Mouse (Mus musculus): ENCODE measurements around the gene Spcs2. TPM values are rescaled to one million over a fixed set of nuclear protein-coding genes. Genes with fewer than 3 reads are reported as not detected.

Gene Spcs2
- polyA plus RNA-seq, 1 experiment from 2014 or later = 352 TPM

DNA sequence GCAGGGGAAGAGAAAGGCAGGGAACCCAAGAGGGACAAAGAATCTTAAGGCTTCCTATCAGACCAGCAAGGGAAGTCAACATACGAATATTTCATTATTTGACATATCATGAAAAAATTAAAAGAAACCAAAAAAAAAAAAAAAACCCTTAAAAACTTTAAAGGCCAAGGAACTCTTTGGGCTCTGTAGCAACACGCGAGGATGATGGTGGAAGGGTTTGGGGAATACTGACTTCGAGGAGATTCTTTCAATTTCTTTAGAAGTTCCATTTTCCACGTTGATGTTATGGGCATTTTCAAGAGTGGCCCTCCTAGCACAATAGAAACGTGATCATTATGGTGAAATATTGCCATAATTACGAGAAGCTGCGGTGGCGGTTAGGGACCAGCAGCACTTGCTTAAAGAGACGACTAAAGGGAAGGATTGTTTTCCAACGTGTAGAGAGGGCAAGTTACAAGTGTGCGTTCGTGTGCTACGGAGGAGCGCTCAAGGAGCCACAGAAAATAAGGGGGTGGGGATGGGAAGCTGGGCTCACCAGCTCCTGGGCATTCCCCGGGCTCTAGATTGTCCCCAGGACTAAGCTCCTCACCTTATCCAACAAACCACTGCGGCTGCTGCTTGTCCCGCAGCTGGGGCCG, 5.0 kb downstream of the Spcs2 start:
- Histone ChIP-seq H3K4me2 (ENCODE audit: low read depth, severe bottlenecking) (peak overlapping the region; percentile 61), H3K27ac (replicated peaks; ENCODE audit: low read depth, low read length) (no peak overlapping the region; the same call in 1 of the 2 replicates), H3K4me3 (ENCODE audit: low read depth, low read length) (peak overlapping the region; percentile 89), H3K4me1 (ENCODE audit: control insufficient read depth, insufficient read depth, low read length) (peaks cover 5% of the 10 kb centered on the region), H3K9me3 (ENCODE audit: control insufficient read depth, low read length) (no peaks in the 10 kb centered on the region), H3K36me3 (ENCODE audit: control insufficient read depth, insufficient read depth, low read length) (peaks cover 5% of the 10 kb centered on the region; the same call in 1 of the 2 replicates), H3K27me3 (ENCODE audit: control insufficient read depth, insufficient read depth, low read length) (no peaks in the 10 kb centered on the region), H3K9ac (ENCODE audit: low read length) (peak overlapping the region; percentile 95)
- WGBS = under 1% methylated on average over 19 of the region's 19 CpGs
- ATAC-seq (ENCODE audit: insufficient number of reproducible peaks, low FRiP score, low TSS enrichment, low read depth) (peak; percentile 44; the same call in 1 of the 2 replicates), DNase-seq (ENCODE audit: low spot score) (no peak)

DNA sequence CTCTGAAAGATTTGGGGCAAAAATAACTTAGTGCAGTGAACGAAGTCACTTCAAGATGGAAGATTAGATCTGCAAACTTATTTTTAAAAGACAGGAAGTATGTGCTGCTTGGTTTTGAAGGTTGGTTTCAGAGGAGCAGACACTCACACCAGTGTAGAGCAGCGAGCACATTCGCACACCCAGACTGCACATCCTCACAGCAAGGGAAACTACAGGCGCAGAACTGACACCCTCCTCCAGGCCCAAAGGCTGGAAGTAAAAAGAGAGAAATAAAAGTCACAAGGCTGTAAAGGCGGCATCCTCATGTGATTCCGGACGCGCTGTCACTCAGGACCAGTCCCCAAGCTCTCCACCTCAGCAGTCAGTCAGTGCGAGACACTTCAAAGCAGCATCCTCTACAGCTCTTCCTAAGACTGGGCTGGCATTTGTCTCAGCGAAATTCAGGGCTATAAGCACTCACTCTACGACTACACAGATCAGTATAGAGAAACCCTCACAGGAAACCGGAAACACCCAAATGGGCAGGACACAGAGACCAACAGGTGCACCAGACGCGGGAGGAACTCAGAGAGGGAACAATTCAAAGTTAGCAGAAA, 6.9 kb downstream of the Spcs2 start:
- WGBS = 84% methylated on average over 14 of the region's 14 CpGs
- Histone ChIP-seq H3K27me3 (ENCODE audit: control insufficient read depth, insufficient read depth, low read length) (no peaks in the 10 kb centered on the region), H3K4me3 (ENCODE audit: low read depth, low read length) (no peak overlapping the region)

DNA sequence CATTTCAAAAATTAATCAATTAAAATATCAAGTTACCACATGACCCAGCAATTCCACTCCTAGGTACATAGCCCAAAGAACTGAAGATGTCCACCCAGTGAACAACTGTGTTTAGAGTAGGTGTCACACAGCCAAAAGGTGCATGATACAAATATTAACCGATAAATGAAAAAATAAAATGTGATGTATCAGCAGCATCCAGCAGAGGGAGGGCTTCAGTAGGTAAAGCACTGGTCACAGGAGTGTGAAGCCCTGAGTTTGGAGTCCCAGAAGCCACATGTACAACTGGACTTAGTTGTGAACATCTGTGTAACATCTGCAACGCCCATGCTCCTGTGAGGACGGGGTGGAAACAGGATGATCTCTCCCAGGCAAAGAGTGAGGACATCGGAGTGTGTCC, 9.0 kb downstream of the Spcs2 start:
- no peak overlapping the region for H3K27ac ChIP-seq (replicated peaks; ENCODE audit: low read depth, low read length)
- H3K9ac ChIP-seq (ENCODE audit: low read length) = no peak overlapping the region
- peaks cover 5% of the 10 kb centered on the region for H3K4me1 ChIP-seq (ENCODE audit: control insufficient read depth, insufficient read depth, low read length)
- DNase-seq (ENCODE audit: low spot score) = no peak
- no peak overlapping the region for H3K4me2 ChIP-seq (ENCODE audit: low read depth, severe bottlenecking)
- no peaks in the 10 kb centered on the region for H3K27me3 ChIP-seq (ENCODE audit: control insufficient read depth, insufficient read depth, low read length)
- no peak for ATAC-seq (ENCODE audit: insufficient number of reproducible peaks, low FRiP score, low TSS enrichment, low read depth)
- no peak overlapping the region for H3K4me3 ChIP-seq (ENCODE audit: low read depth, low read length)
- H3K36me3 ChIP-seq (ENCODE audit: control insufficient read depth, insufficient read depth, low read length) = peaks cover 6% of the 10 kb centered on the region; the same call in 1 of the 2 replicates
- H3K9me3 ChIP-seq (ENCODE audit: control insufficient read depth, low read length) = no peaks in the 10 kb centered on the region
- 85% methylated on average over 4 of the region's 4 CpGs for WGBS

More for the DNA sequence above, 6.9 kb downstream of the Spcs2 start:
- no peak overlapping the region for H3K27ac ChIP-seq (replicated peaks; ENCODE audit: low read depth, low read length)
- peaks cover 5% of the 10 kb centered on the region for H3K4me1 ChIP-seq (ENCODE audit: control insufficient read depth, insufficient read depth, low read length)
- peaks cover 6% of the 10 kb centered on the region; the same call in 1 of the 2 replicates for H3K36me3 ChIP-seq (ENCODE audit: control insufficient read depth, insufficient read depth, low read length)
- no peak overlapping the region for H3K4me2 ChIP-seq (ENCODE audit: low read depth, severe bottlenecking)
- H3K9ac ChIP-seq (ENCODE audit: low read length) = no peak overlapping the region
- DNase-seq (ENCODE audit: low spot score) (no peak), ATAC-seq (ENCODE audit: insufficient number of reproducible peaks, low FRiP score, low TSS enrichment, low read depth) (no peak)
- H3K9me3 ChIP-seq (ENCODE audit: control insufficient read depth, low read length) = no peaks in the 10 kb centered on the region

DNA sequence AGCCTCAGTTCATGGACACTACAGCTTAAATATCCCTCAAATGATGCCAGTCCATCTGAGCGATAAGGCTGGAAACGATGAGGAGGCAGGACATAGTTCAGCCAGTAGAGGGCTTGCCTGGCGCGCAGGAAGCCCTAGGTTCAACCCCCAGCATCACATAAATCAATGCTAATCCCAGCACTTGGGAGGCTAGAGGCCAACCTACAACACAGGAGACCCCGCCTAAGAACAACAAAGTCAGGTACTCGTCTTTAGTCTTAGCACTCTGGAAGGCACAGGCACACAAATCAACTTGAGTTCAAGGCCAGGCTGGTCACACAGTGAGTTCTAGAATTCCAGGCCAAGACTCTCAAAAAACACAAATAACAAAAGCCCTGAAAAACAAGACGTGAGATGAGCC, 9.9 kb downstream of the Spcs2 start:
- Histone ChIP-seq H3K4me3 (ENCODE audit: low read depth, low read length) (no peak overlapping the region), H3K36me3 (ENCODE audit: control insufficient read depth, insufficient read depth, low read length) (peaks cover 7% of the 10 kb centered on the region; the same call in 1 of the 2 replicates), H3K4me1 (ENCODE audit: control insufficient read depth, insufficient read depth, low read length) (peaks cover 5% of the 10 kb centered on the region), H3K9me3 (ENCODE audit: control insufficient read depth, low read length) (no peaks in the 10 kb centered on the region), H3K9ac (ENCODE audit: low read length) (no peak overlapping the region), H3K4me2 (ENCODE audit: low read depth, severe bottlenecking) (no peak overlapping the region), H3K27me3 (ENCODE audit: control insufficient read depth, insufficient read depth, low read length) (no peaks in the 10 kb centered on the region), H3K27ac (replicated peaks; ENCODE audit: low read depth, low read length) (no peak overlapping the region)
- DNase-seq (ENCODE audit: low spot score) = no peak
- WGBS = 86% methylated on average over 7 of the region's 7 CpGs
- ATAC-seq (ENCODE audit: insufficient number of reproducible peaks, low FRiP score, low TSS enrichment, low read depth) = no peak

DNA sequence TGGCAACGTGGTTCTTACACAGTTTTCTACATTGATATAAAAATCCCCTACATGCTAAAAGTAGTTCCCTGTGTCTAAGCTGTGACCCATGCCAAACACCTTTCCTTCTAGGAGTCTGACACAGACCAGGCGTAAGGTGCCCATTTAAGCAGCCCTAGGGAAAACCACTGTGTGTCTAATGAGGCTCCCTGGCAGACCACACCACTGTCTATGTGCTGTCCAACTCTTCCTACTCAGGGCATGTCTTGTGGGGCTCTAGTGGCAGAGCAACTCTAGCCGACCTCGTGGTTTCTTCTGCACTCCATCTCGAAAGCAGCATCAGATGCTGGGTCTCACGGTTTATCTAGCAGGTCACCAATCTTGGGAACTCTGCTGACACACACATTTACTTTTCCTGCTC, 11.6 kb downstream of the Spcs2 start:
- Histone ChIP-seq H3K9ac (ENCODE audit: low read length) (no peak overlapping the region), H3K27ac (replicated peaks; ENCODE audit: low read depth, low read length) (no peak overlapping the region), H3K4me2 (ENCODE audit: low read depth, severe bottlenecking) (no peak overlapping the region), H3K27me3 (ENCODE audit: control insufficient read depth, insufficient read depth, low read length) (no peaks in the 10 kb centered on the region), H3K4me1 (ENCODE audit: control insufficient read depth, insufficient read depth, low read length) (no peaks in the 10 kb centered on the region), H3K9me3 (ENCODE audit: control insufficient read depth, low read length) (no peaks in the 10 kb centered on the region), H3K36me3 (ENCODE audit: control insufficient read depth, insufficient read depth, low read length) (peaks cover 14% of the 10 kb centered on the region; the same call in 1 of the 2 replicates), H3K4me3 (ENCODE audit: low read depth, low read length) (no peak overlapping the region)
- DNase-seq (ENCODE audit: low spot score) (no peak), ATAC-seq (ENCODE audit: insufficient number of reproducible peaks, low FRiP score, low TSS enrichment, low read depth) (no peak)
- 90% methylated on average over 6 of the region's 6 CpGs for WGBS

DNA sequence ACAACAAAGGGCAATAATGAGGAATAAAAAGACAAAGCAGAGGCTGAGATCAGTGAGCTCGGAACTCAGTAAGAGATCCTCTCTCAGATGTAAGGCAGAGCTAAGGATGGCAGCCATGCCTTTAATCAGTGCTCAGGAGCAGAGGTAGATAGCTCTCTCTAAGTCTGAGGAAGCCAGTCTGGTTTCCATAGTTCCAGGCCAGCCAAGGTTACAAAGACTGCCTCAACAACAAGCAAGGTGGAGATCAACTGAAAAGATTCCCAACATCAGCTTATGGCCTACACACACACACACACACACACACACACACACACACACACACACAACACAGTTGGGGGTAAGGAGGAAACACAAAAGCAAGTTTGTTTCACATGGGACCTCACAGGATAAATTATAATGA, 12.1 kb downstream of the Spcs2 start:
- WGBS = 85% methylated on average over 1 of the region's 1 CpGs
- Histone ChIP-seq H3K4me2 (ENCODE audit: low read depth, severe bottlenecking) (no peak overlapping the region), H3K27me3 (ENCODE audit: control insufficient read depth, insufficient read depth, low read length) (no peaks in the 10 kb centered on the region), H3K36me3 (ENCODE audit: control insufficient read depth, insufficient read depth, low read length) (peaks cover 19% of the 10 kb centered on the region; the same call in 1 of the 2 replicates), H3K4me3 (ENCODE audit: low read depth, low read length) (no peak overlapping the region), H3K9me3 (ENCODE audit: control insufficient read depth, low read length) (no peaks in the 10 kb centered on the region), H3K27ac (replicated peaks; ENCODE audit: low read depth, low read length) (no peak overlapping the region), H3K9ac (ENCODE audit: low read length) (no peak overlapping the region), H3K4me1 (ENCODE audit: control insufficient read depth, insufficient read depth, low read length) (no peaks in the 10 kb centered on the region)
- no peak for ATAC-seq (ENCODE audit: insufficient number of reproducible peaks, low FRiP score, low TSS enrichment, low read depth)
- DNase-seq (ENCODE audit: low spot score) = no peak

DNA sequence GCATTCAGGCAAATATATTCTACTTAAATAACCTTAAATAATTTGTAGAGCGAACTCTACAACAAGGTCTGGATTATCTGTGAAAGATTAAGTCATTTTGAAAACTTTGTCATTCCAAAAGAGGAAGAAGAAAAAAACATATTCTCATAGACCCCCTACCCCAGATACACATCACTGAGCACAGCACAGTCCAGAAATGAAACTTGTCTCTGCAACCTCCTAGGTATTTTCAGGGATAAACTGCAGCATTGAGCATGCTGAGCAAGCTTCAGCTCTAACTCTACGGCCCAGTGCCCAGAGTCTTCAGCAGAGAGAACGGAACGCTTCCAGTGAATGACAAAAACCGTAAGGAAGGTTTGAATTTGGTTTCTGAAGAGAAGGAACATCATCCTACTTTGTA, 12.7 kb downstream of the Spcs2 start:
- ATAC-seq (ENCODE audit: insufficient number of reproducible peaks, low FRiP score, low TSS enrichment, low read depth) (no peak), DNase-seq (ENCODE audit: low spot score) (no peak)
- Histone ChIP-seq H3K27ac (replicated peaks; ENCODE audit: low read depth, low read length) (no peak overlapping the region), H3K9me3 (ENCODE audit: control insufficient read depth, low read length) (no peaks in the 10 kb centered on the region), H3K4me3 (ENCODE audit: low read depth, low read length) (no peak overlapping the region), H3K4me1 (ENCODE audit: control insufficient read depth, insufficient read depth, low read length) (no peaks in the 10 kb centered on the region), H3K27me3 (ENCODE audit: control insufficient read depth, insufficient read depth, low read length) (no peaks in the 10 kb centered on the region), H3K9ac (ENCODE audit: low read length) (no peak overlapping the region), H3K36me3 (ENCODE audit: control insufficient read depth, insufficient read depth, low read length) (peaks cover 23% of the 10 kb centered on the region; the same call in 1 of the 2 replicates), H3K4me2 (ENCODE audit: low read depth, severe bottlenecking) (no peak overlapping the region)
- 93% methylated on average over 5 of the region's 5 CpGs for WGBS

DNA sequence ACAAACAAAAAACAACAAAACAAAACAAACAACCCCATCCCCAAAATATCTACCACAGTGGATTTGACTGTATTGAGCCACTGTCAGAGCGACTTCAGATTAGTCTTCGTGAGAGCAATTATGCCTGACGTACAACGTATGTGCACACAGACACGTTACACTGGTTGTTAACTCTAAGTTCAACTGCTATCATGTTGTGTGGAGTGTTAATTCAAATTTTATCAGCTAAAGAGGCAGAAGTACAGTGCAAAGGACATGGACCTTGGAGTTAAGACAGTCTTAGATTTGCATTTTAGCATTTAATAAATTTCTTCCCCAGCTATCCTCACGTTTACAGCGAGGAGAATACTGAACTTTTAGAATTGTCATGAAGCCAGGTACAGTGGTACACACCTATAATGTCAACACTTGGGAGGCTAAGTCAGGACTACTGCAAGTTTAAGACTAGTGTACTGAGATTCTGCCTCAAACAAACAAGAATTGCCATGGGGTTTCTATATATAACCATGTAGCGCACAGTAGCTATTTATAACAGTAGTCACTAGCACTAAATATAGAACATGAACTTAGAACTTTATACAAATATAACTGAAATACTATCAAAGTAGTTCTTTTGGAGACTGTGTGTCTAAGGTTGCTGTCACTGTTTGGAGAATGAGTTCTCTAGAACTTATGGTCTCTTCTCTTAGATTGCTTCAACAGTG, 17.6 kb downstream of the Spcs2 start:
- Histone ChIP-seq H3K4me2 (ENCODE audit: low read depth, severe bottlenecking) (no peak overlapping the region), H3K36me3 (ENCODE audit: control insufficient read depth, insufficient read depth, low read length) (peaks cover 29% of the 10 kb centered on the region; the same call in 1 of the 2 replicates), H3K4me1 (ENCODE audit: control insufficient read depth, insufficient read depth, low read length) (no peaks in the 10 kb centered on the region), H3K27ac (replicated peaks; ENCODE audit: low read depth, low read length) (no peak overlapping the region), H3K9me3 (ENCODE audit: control insufficient read depth, low read length) (no peaks in the 10 kb centered on the region), H3K4me3 (ENCODE audit: low read depth, low read length) (no peak overlapping the region), H3K9ac (ENCODE audit: low read length) (no peak overlapping the region), H3K27me3 (ENCODE audit: control insufficient read depth, insufficient read depth, low read length) (no peaks in the 10 kb centered on the region)
- DNase-seq (ENCODE audit: low spot score) (no peak), ATAC-seq (ENCODE audit: insufficient number of reproducible peaks, low FRiP score, low TSS enrichment, low read depth) (no peak)
- 95% methylated on average over 8 of the region's 8 CpGs for WGBS

All from limb, embryonic 11.5 days (tissue).